Mouse (Mus musculus) neural tube, embryonic 13.5 days (tissue): ENCODE measurements around the gene Tesmin. TPM values are rescaled to one million over a fixed set of nuclear protein-coding genes. Genes with fewer than 3 reads are reported as not detected.

Experiments used
- ATAC-seq: fragments of 200-750 bp; cut with Nextera tagmentation; 2 replicates; pipeline ENCODE4 v1.8.0; 2017; ENCODE audit warnings: low read depth, mild to moderate bottlenecking, moderate TSS enrichment, moderate library complexity
- H3K27ac ChIP-seq: fragments of 300-500 bp; sonication (generic); replicated peaks from 2 replicates; pipeline ENCODE4 v1.5.1; 2015; ENCODE audit warnings: moderate library complexity, mild to moderate bottlenecking, inconsistent platforms
- H3K27me3 ChIP-seq: fragments of 300-500 bp; sonication (generic); 2 replicates; pipeline ENCODE4 v1.6.1; 2015; ENCODE audit warnings: mild to moderate bottlenecking, inconsistent platforms
- H3K36me3 ChIP-seq: fragments of 300-500 bp; sonication (generic); 2 replicates; pipeline ENCODE4 v1.6.1; 2015; ENCODE audit warnings: mild to moderate bottlenecking, inconsistent platforms
- H3K4me1 ChIP-seq: fragments of 300-500 bp; sonication (generic); replicated peaks from 2 replicates; pipeline ENCODE4 v1.6.1; 2015; ENCODE audit warnings: inconsistent platforms
- H3K4me2 ChIP-seq: fragments of 300-500 bp; sonication (generic); 2 replicates; pipeline ENCODE4 v1.6.1; 2015; ENCODE audit warnings: inconsistent platforms, mild to moderate bottlenecking, moderate library complexity
- H3K4me3 ChIP-seq: fragments of 300-500 bp; sonication (generic); 2 replicates; pipeline ENCODE4 v1.5.1; 2015; ENCODE audit warnings: mild to moderate bottlenecking, inconsistent platforms
- H3K9ac ChIP-seq: fragments of 300-500 bp; sonication (generic); 2 replicates; pipeline ENCODE4 v1.6.1; 2015; ENCODE audit warnings: moderate library complexity, mild to moderate bottlenecking, inconsistent platforms
- H3K9me3 ChIP-seq: fragments of 300-500 bp; sonication (generic); 2 replicates; pipeline ENCODE4 v1.6.1; 2016; ENCODE audit warnings: inconsistent platforms
- WGBS: fragments of 180-500 bp; shearing (Covaris S2); methylation state at CpG from one replicate; pipeline ENCODE4 v1.1.7; 2015; 5-methylcytosine and 5-hydroxymethylcytosine counted together
- polyA plus RNA-seq: library from polyadenylated mRNA; unstranded; fragments of >200 nt; fragmentation: Nextera tagmentation; extraction: Ambion mirVana; gene quantifications from 2 replicates; pipeline ENCODE4 v1.2.1, GENCODE M21; 2015

Gene Tesmin
- polyA plus RNA-seq, 1 experiment from 2014 or later, result not detected

DNA sequence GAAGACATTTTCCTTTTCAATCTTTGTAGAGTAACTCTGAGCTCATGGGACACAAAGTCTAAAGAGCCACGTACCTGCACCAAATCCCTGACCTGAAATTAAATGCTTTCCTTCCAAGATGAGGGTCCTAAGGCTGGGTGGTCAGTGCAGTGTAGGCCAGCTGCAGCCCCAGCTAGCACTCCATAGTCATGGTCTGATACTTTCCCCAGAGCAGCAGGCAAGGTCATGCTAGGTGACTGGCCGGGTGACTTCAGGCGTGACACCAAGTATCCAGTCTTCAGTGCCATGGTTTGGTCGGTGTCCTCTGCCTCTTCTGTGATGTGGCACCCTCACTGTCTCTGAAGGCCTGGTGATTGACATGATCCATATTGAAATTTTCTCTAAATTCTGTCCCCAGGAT lies 11.4 kb downstream of the Tesmin start:
- no peak overlapping the region for H3K27ac ChIP-seq
- no peaks in the 10 kb centered on the region for H3K9me3 ChIP-seq
- no peak overlapping the region for H3K9ac ChIP-seq
- WGBS, result 91% methylated on average over 4 of the region's 4 CpGs
- H3K4me1 ChIP-seq, result no peaks in the 10 kb centered on the region
- H3K4me2 ChIP-seq, result no peak overlapping the region
- H3K36me3 ChIP-seq, result no peaks in the 10 kb centered on the region
- no peak for ATAC-seq
- no peak overlapping the region for H3K4me3 ChIP-seq
- H3K27me3 ChIP-seq, result no peaks in the 10 kb centered on the region; the same call in 1 of the 2 replicates

DNA sequence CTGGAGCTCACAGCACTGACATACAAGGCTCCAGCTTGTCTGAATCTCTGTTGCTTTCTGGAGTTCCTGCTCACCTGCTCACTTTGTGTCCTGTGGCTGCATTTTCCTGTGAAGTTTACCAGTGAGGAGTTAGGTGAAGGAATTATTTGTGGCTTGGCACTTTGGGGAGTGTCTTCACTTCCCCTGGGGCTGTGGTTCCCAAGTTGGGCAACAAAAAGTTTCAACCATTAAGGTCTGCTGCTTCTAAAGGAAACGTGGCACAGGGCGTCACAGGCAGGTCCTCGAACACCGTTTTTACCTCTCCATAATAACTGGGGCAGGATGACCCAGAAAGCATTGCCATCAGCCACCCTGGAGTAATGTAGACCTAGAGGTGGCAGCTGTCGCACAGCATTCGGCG lies 12.8 kb downstream of the Tesmin start:
- H3K27me3 ChIP-seq, result no peaks in the 10 kb centered on the region; the same call in 1 of the 2 replicates
- no peaks in the 10 kb centered on the region for H3K4me1 ChIP-seq
- H3K4me2 ChIP-seq, result no peak overlapping the region
- no peak for ATAC-seq
- H3K36me3 ChIP-seq, result no peaks in the 10 kb centered on the region
- H3K4me3 ChIP-seq, result no peak overlapping the region
- H3K27ac ChIP-seq, result no peak overlapping the region
- H3K9me3 ChIP-seq, result no peaks in the 10 kb centered on the region
- WGBS, result 91% methylated on average over 7 of the region's 7 CpGs
- no peak overlapping the region for H3K9ac ChIP-seq

DNA sequence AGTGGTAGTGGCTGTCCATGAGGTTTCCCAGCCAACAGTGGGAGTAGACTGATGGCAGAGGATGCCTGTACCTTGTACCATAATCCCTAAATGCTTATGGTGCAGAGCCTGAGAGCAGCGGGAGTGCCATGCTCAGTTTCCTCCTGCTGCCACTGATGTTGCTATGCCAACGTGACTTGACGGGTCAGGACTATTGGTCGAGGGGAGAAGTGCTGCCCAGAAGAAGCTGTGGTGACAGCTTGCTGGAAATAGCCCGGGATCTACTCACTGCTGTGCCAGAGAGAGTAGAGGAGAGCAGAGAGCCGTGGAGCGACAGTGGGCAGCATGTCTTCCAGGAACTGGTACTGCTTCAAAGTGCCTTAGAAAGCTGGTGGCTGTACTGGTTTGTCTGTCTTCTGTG lies 13.3 kb downstream of the Tesmin start:
- no peaks in the 10 kb centered on the region for H3K9me3 ChIP-seq
- no peak for ATAC-seq
- no peaks in the 10 kb centered on the region for H3K4me1 ChIP-seq
- H3K9ac ChIP-seq, result no peak overlapping the region
- no peak overlapping the region for H3K4me2 ChIP-seq
- no peak overlapping the region for H3K4me3 ChIP-seq
- no peak overlapping the region for H3K27ac ChIP-seq
- 60% methylated on average over 7 of the region's 7 CpGs for WGBS
- no peaks in the 10 kb centered on the region; the same call in 1 of the 2 replicates for H3K27me3 ChIP-seq
- no peaks in the 10 kb centered on the region for H3K36me3 ChIP-seq

DNA sequence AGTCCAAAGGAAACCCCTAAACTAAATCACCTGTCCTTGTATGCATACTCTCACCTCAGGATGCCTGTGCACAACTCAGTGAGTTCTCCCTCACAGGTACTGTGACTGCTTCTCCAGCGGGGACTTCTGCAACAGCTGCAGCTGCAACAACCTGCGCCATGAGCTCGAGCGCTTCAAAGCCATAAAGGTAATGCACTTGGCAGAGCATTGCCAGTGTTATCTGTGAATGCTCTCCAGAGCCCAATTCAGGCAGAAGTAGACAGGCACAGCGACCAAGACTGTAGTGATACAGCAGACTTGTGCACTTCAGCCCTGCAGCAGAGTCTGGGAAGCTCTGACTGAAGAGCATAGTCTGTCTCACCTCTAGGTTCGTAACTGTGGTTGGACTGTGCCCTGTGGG lies 13.7 kb downstream of the Tesmin start:
- H3K27ac ChIP-seq, result no peak overlapping the region
- H3K4me2 ChIP-seq, result no peak overlapping the region
- no peak overlapping the region for H3K4me3 ChIP-seq
- WGBS, result 69% methylated on average over 6 of the region's 6 CpGs
- no peaks in the 10 kb centered on the region for H3K9me3 ChIP-seq
- no peak overlapping the region for H3K9ac ChIP-seq
- no peak for ATAC-seq
- no peaks in the 10 kb centered on the region for H3K4me1 ChIP-seq
- no peaks in the 10 kb centered on the region; the same call in 1 of the 2 replicates for H3K27me3 ChIP-seq
- H3K36me3 ChIP-seq, result no peaks in the 10 kb centered on the region

DNA sequence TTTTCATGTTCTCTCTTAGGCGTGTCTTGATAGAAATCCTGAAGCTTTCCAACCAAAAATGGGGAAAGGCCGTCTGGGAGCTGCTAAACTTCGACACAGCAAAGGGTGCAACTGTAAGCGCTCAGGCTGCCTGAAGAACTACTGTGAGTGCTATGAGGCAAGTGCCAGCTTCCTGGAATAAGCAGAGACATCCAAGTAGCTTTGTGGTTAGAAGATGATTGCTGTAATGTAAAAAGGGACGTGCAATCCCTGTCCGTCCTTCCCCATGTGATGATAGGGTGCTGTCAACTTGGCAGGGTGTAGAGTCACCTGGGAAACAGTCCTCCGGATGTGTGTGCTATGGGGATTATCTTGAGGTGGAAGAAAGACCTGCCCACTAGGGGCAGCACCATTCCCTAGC lies 15.4 kb downstream of the Tesmin start:
- Histone ChIP-seq H3K4me2 (no peak overlapping the region), H3K9ac (no peak overlapping the region), H3K9me3 (no peaks in the 10 kb centered on the region), H3K4me1 (no peaks in the 10 kb centered on the region), H3K36me3 (no peaks in the 10 kb centered on the region), H3K27me3 (no peaks in the 10 kb centered on the region; the same call in 1 of the 2 replicates), H3K27ac (no peak overlapping the region), H3K4me3 (no peak overlapping the region)
- ATAC-seq, result no peak
- WGBS, result 83% methylated on average over 7 of the region's 7 CpGs

DNA sequence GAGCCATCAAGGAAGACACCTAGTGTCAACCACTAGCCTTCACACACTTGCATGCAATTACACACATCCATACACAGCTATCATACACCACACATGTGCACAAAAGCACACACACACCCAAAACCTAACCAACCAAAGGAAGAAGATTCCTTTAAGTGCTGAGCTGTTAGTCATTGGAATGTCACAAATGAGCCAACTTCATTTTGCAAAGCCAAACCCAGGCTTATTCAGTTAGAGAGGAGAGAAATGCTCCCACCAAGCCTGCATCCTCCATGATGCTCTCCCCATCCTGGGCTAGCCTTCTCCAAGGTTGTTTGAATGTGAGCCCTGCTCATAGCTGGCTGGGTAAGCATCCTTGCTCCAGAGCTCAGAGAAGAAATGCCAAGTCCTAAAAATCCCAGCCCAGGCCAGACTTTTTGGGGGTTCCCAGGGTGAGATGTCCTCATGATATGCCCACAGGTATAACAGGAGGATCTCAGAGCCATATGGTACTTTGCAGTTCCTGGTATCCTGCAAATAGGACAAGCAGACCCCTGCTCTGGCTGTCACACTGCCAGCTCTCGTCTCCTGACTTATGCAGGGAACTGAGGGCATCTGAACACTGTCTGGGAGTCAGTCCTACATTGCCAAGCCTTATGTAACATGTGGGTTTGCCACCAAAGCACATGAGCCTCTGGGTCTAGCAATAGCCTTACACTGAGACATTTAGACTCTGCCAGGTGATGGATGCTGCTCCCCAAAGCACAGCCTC lies 17.0 kb downstream of the Tesmin start:
- Histone ChIP-seq H3K27me3 (no peaks in the 10 kb centered on the region), H3K36me3 (no peaks in the 10 kb centered on the region), H3K9me3 (no peaks in the 10 kb centered on the region), H3K4me3 (no peak overlapping the region), H3K27ac (no peak overlapping the region), H3K4me2 (no peak overlapping the region), H3K9ac (no peak overlapping the region), H3K4me1 (no peaks in the 10 kb centered on the region)
- 62% methylated on average over 1 of the region's 1 CpGs for WGBS
- no peak for ATAC-seq

DNA sequence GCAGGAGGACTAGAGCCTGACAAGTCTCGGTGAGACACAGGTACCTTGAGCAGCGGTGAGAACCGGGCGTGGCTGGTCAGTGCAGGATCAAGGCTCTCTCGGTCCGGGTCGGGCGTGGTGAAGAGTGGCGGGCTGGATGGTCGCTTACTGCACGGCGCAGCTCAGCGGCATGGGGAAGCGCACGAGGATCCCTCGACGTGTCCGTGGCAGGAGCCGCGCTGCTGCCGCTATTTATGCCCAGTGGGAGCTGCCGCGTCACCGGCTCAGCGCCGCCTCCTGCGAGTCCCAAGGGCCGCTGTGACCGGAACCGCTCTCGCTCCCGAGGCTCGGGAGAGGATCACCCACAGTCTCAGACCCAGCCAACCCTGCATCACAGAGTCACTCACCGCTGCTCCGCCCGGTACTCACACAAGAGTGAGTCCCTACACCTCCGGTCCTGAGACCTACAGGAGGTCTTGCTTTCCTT lies 25.6 kb downstream of the Tesmin start, which contains the start of gene Gal:
Gene Gal (minus strand): TSS at position 277 of the 466 bp plus-strand sequence.
- peak within 1 kb of the TSS; percentile 34 for H3K4me3 ChIP-seq
- WGBS, result 3% methylated on average over 36 of the region's 37 CpGs
- H3K27ac ChIP-seq, result no peak within 1 kb of the TSS
- H3K9me3 ChIP-seq, result no peaks in the 10 kb centered on the region
- peak within 1 kb of the TSS; percentile 56 for H3K9ac ChIP-seq
- peaks cover 40% of the 10 kb centered on the region for H3K27me3 ChIP-seq
- peak; percentile 25; the same call in 1 of the 2 replicates for ATAC-seq
- H3K4me1 ChIP-seq, result peaks cover 20% of the 10 kb centered on the region
- H3K36me3 ChIP-seq, result no peaks in the 10 kb centered on the region
- H3K4me2 ChIP-seq, result peak within 1 kb of the TSS; percentile 61

DNA sequence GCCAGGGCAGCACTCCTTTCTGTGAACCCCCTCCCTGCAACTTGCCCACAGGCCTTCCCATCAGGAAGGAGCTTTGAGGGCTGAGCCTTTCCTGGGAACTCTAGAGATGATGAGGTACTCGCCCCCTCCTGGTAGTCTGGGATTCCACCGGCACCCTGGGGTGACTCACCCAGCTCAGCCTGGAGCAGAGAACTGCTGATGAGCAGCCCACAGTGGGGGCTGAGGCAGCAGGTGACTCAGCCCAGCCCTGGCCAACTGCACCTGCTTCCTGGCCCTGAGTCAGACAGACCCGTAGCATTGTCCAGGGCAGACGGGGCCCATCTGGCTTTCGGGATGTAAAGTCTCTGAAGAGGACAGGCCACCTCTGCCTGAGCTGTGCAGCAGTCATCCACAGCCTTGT lies 30.6 kb downstream of the Tesmin start:
- peaks cover 19% of the 10 kb centered on the region for H3K27me3 ChIP-seq
- ATAC-seq, result 0 out of 2 replicates have a peak, but pooled peaks have one; percentile 41
- H3K9ac ChIP-seq, result no peak overlapping the region
- no peaks in the 10 kb centered on the region for H3K36me3 ChIP-seq
- H3K9me3 ChIP-seq, result no peaks in the 10 kb centered on the region
- no peak overlapping the region for H3K4me3 ChIP-seq
- H3K4me1 ChIP-seq, result peaks cover 10% of the 10 kb centered on the region
- 55% methylated on average over 5 of the region's 5 CpGs for WGBS
- H3K27ac ChIP-seq, result no peak overlapping the region; the same call in 1 of the 2 replicates
- H3K4me2 ChIP-seq, result no peak overlapping the region

DNA sequence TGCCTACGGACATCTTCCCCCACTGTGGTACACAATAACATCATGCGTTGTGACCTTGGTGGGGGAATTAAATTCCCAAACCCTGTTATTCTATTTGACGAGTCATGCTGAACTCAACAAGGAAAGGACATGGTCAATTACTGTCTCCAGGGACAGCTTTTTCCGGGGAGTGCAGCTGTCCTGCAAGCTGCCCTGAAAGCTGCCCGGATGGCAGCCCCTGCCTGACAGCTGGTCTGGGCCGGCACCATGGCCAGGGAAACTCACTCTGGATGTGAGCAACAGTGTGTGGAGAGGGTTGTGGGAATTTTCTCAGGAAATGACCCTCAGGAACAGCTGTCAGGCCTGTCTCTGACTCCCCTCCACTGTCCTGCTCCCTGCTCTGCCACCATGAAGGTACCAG lies 33.8 kb downstream of the Tesmin start:
- no peaks in the 10 kb centered on the region for H3K36me3 ChIP-seq
- peaks cover 5% of the 10 kb centered on the region; the same call in 1 of the 2 replicates for H3K4me1 ChIP-seq
- no peak overlapping the region for H3K4me2 ChIP-seq
- no peaks in the 10 kb centered on the region for H3K27me3 ChIP-seq
- H3K9ac ChIP-seq, result no peak overlapping the region
- H3K27ac ChIP-seq, result no peak overlapping the region
- 0 out of 2 replicates have a peak, but pooled peaks have one; percentile 11 for ATAC-seq
- 23% methylated on average over 6 of the region's 6 CpGs for WGBS
- H3K4me3 ChIP-seq, result no peak overlapping the region
- no peaks in the 10 kb centered on the region for H3K9me3 ChIP-seq

DNA sequence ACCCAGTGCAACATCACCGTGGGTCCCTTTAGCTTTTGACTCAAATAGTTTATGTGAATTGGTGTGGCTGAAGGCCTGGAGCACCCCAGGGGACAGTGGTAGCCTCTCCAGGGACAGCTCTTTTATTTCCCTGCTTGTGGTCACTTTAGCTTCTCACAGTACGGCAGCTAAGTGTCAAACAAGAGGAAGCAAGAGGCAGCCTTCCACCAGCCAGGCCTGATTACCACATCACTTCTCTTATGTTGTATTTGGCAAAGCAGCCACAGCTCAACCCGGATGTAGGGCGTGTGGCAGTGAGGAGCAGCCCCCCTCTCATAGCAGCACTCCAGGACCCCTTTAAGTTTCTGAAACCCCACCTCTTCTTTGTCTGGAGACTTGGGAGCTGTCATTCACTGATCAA lies 34.3 kb downstream of the Tesmin start:
- Histone ChIP-seq H3K4me1 (peaks cover 5% of the 10 kb centered on the region; the same call in 1 of the 2 replicates), H3K9ac (no peak overlapping the region), H3K4me3 (no peak overlapping the region), H3K36me3 (no peaks in the 10 kb centered on the region), H3K27ac (no peak overlapping the region), H3K4me2 (no peak overlapping the region), H3K9me3 (no peaks in the 10 kb centered on the region), H3K27me3 (no peaks in the 10 kb centered on the region)
- WGBS, result 64% methylated on average over 4 of the region's 4 CpGs
- ATAC-seq, result no peak

DNA sequence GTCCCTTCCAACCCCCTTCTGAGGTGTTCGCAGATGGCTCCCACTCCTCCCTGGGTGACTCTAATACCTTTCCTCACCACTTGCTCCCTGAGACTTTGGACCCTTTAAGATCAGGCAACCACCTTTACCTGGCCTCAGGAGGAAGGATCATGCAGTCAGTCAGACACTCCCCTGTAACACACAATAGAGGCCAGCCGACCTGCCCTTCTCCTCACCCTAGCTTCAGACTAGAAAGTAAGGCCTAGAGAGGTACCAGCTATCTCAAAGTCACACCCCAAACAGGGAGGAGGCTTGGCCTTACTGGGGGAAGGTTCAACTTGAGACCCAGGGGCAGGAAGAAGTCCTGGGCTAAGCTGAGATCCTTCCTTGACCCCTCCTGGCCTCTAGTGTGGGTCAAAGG lies 35.6 kb downstream of the Tesmin start:
- Histone ChIP-seq H3K4me2 (no peak overlapping the region), H3K27me3 (no peaks in the 10 kb centered on the region), H3K36me3 (no peaks in the 10 kb centered on the region), H3K9me3 (no peaks in the 10 kb centered on the region), H3K4me3 (no peak overlapping the region), H3K27ac (no peak overlapping the region), H3K9ac (no peak overlapping the region), H3K4me1 (peaks cover 11% of the 10 kb centered on the region; the same call in 1 of the 2 replicates)
- ATAC-seq, result no peak
- WGBS, result 93% methylated on average over 2 of the region's 2 CpGs

DNA sequence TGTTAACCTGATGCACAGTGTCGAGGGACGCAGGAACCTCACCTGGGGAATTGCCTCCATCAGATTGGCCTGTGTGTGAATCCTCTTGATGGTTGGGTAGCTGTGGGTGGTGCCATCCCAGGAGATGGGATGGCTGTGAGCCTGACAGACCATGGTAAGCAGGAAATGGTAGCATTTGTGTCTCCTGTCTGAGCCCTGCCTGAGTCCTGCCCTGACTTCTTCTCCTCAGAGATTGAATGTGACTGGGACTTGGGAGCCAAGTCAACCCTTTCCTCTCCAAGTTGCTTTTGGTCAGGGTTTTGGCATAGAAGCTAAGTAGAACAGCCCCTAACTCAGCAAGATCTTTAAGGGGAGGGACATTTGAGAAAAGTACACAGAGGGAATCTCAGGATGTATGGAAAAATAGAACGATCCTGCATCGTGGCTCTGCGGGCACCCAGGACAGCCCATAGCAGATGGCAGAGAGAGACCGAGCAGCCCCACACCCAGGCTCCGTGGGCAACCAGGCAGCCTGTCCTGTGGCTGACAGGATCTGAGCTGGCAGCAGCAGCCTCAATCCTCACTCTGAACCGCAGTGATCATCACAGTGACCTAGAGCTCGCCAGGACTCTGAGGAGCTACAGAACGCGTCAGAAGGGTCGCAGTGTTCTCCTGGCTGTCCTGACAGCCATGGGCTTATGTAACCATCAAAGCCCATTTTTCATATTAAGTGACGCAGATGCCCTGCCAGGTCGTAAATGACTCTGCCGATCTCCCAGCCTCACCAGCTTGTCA lies 39.6 kb downstream of the Tesmin start:
- Histone ChIP-seq H3K9me3 (no peaks in the 10 kb centered on the region), H3K4me1 (peaks cover 13% of the 10 kb centered on the region; the same call in 1 of the 2 replicates), H3K4me2 (no peak overlapping the region), H3K4me3 (no peak overlapping the region), H3K27me3 (peaks cover 3% of the 10 kb centered on the region; the same call in 1 of the 2 replicates), H3K36me3 (no peaks in the 10 kb centered on the region), H3K9ac (no peak overlapping the region), H3K27ac (no peak overlapping the region)
- WGBS, result 81% methylated on average over 15 of the region's 15 CpGs
- ATAC-seq, result no peak
